8 mouse cellular contexts compared by ENCODE assay signal in genomic region chr10:118765544-118766441, GRCm38 (mm10).
DNase-seq lines count a peak whose midpoint lies in the region; ATAC-seq lines count a peak whose summit lies in the region.

No protein-coding gene starts in this region.

- no peaks in the 10 kb centered on the region for H3K27me3 ChIP-seq in liver, embryonic 16.5 days (ENCODE audit: control insufficient read depth, insufficient read depth, low read depth, low read length)
- no peaks in the 10 kb centered on the region for H3K27me3 ChIP-seq in midbrain, embryonic 10.5 days (ENCODE audit: low read depth, poor library complexity, severe bottlenecking)

- DNase-seq in lung, postnatal 36 days, result peak; percentile 49
- DNase-seq in lung, postnatal 4 days, result no peak
- peak; percentile 21 to 31 for DNase-seq in thymus, postnatal 36 days
- DNase-seq in midbrain, embryonic 10.5 days (ENCODE audit: low spot score), result no peak
- DNase-seq in cerebellum, postnatal 4 days (ENCODE audit: low spot score in 2 of 2), result no peak
- no peak for DNase-seq in cerebellum, adult 11-12 months

- no peaks in the 10 kb centered on the region for H3K36me3 ChIP-seq in liver, embryonic 16.5 days (ENCODE audit: control insufficient read depth, insufficient read depth)
- H3K36me3 ChIP-seq in midbrain, embryonic 10.5 days, result no peaks in the 10 kb centered on the region

- no peak overlapping the region for H3K4me3 ChIP-seq in liver, embryonic 16.5 days (ENCODE audit: low read depth, low read length)
- no peak overlapping the region for H3K4me3 ChIP-seq in midbrain, embryonic 10.5 days

- no peaks in the 10 kb centered on the region for H3K9me3 ChIP-seq in liver, embryonic 16.5 days (replicated peaks; ENCODE audit: control insufficient read depth, low read length)
- no peaks in the 10 kb centered on the region for H3K9me3 ChIP-seq in midbrain, embryonic 10.5 days (replicated peaks)

- H3K4me1 ChIP-seq in liver, embryonic 16.5 days (ENCODE audit: control insufficient read depth, low read depth, low read length), result peaks cover 16% of the 10 kb centered on the region
- H3K4me1 ChIP-seq in midbrain, embryonic 10.5 days, result peaks cover 9% of the 10 kb centered on the region

- H3K27ac ChIP-seq in liver, embryonic 16.5 days (ENCODE audit: low read length), result peak overlapping the region; percentile 79
- no peak overlapping the region for H3K27ac ChIP-seq in midbrain, embryonic 10.5 days (replicated peaks)

- no peak overlapping the region for H3K9ac ChIP-seq in liver, embryonic 16.5 days (ENCODE audit: low read depth, low read length)

- WGBS in liver, embryonic 16.5 days (ENCODE audit: insufficient replicate concordance), result 10% methylated on average over 14 of the region's 14 CpGs
- WGBS in midbrain, embryonic 10.5 days, result 70% methylated on average over 14 of the region's 14 CpGs

- H3K4me2 ChIP-seq in liver, embryonic 16.5 days (ENCODE audit: low read depth, low read length), result no peak overlapping the region

- ATAC-seq in inflammation-experienced regulatory T-cells, adult 6 months, result peak; percentile 98
- peak; percentile 81 for ATAC-seq in liver, embryonic 16.5 days (ENCODE audit: low read depth)

Comparison
In these comparisons a context has a peak if more than half of its experiments do, and no peak if none do; other contexts are left out.
1. DNase-seq: peak in lung, postnatal 36 days (single experiment) and thymus, postnatal 36 days (2 of 2); none in lung, postnatal 4 days (0 of 2), midbrain, embryonic 10.5 days (single experiment), cerebellum, postnatal 4 days (0 of 2) and cerebellum, adult 11-12 months (single experiment).